Mouse (Mus musculus) midbrain, embryonic 12.5 days (tissue): ENCODE data around the gene Shroom3. TPM values are rescaled to one million over a fixed set of nuclear protein-coding genes. Genes with fewer than 3 reads are reported as not detected.

Source experiments
- ATAC-seq: fragments of 200-750 bp; cut with Nextera tagmentation; 2 replicates; pipeline ENCODE4 v1.8.0; 2017; ENCODE audit warnings: low read depth, moderate TSS enrichment, moderate library complexity; ENCODE audit not compliant: low FRiP score
- H3K27ac ChIP-seq: fragments of 300-500 bp; sonication (generic); replicated peaks from 2 replicates; pipeline ENCODE4 v1.5.1; 2016; ENCODE audit warnings: mild to moderate bottlenecking
- H3K27me3 ChIP-seq: fragments of 300-500 bp; sonication (generic); 2 replicates; pipeline ENCODE4 v1.6.1; 2016; ENCODE audit warnings: mild to moderate bottlenecking
- H3K36me3 ChIP-seq: fragments of 300-500 bp; sonication (generic); 2 replicates; pipeline ENCODE4 v1.6.1; 2016
- H3K4me1 ChIP-seq: fragments of 300-500 bp; sonication (generic); 2 replicates; pipeline ENCODE4 v1.6.1; 2016
- H3K4me2 ChIP-seq: fragments of 300-500 bp; sonication (generic); replicated peaks from 2 replicates; pipeline ENCODE4 v1.6.1; 2016; ENCODE audit warnings: mild to moderate bottlenecking, moderate library complexity
- H3K4me3 ChIP-seq: fragments of 300-500 bp; sonication (generic); 2 replicates; pipeline ENCODE4 v1.5.1; 2016; ENCODE audit warnings: mild to moderate bottlenecking
- H3K9ac ChIP-seq: fragments of 300-500 bp; sonication (generic); replicated peaks from 2 replicates; pipeline ENCODE4 v1.6.1; 2016; ENCODE audit warnings: mild to moderate bottlenecking, moderate library complexity
- H3K9me3 ChIP-seq: fragments of 300-500 bp; sonication (generic); 2 replicates; pipeline ENCODE4 v1.6.1; 2016; ENCODE audit warnings: mild to moderate bottlenecking
- WGBS: fragments of 180-500 bp; shearing (Covaris S2); methylation state at CpG from one replicate; pipeline ENCODE4 v1.1.7; 2016; 5-methylcytosine and 5-hydroxymethylcytosine counted together
- polyA plus RNA-seq: library from polyadenylated mRNA; unstranded; fragments of >200 nt; fragmentation: Nextera tagmentation; extraction: Ambion mirVana; gene quantifications from 2 replicates; pipeline ENCODE4 v1.2.1, GENCODE M21; 2016

Shroom3 gene
- polyA plus RNA-seq, 1 experiment from 2014 or later, result 6.1 TPM

GRCm38 (mm10) chr5:92682621-92683348 lies 450 bp upstream of the Shroom3 start:
- Histone ChIP-seq H3K4me3 (peak overlapping the region; percentile 57), H3K27ac (peak overlapping the region; percentile 65), H3K4me1 (peaks cover 9% of the 10 kb centered on the region), H3K9me3 (no peaks in the 10 kb centered on the region), H3K9ac (peak overlapping the region; percentile 65), H3K4me2 (peak overlapping the region; percentile 88), H3K36me3 (no peaks in the 10 kb centered on the region), H3K27me3 (no peaks in the 10 kb centered on the region)
- ATAC-seq, result peak; percentile 27
- WGBS, result under 1% methylated on average over 38 of the region's 39 CpGs

DNA sequence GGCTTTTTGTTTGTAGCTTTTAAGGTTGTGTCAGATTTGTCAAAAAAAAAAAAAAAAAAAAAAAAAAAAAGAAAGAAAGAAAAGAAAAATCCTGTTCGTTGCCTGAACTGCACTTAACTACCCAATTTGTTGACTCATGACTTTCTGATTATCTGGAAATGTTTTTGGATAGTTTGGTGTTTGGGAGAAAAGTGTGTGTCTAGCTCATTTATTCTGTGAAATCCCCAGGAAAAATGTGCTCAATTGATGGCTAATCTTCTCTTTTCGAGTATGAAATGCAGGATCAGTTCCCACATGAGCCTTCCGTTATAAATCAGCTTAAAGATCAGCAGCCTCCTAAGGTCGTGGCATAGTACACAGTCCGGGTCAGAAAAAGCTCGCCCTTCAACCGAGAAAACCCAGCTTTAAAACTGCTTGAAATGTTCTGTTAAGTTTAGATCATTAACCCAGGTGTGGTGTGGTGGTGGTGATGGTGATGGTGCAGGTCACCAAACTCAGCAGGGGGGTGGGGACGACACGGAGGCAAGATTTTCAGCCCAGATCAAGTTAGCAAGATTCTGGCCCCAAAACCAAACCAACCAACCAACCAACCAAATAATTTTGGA lies 738 bp downstream of the Shroom3 start:
- Histone ChIP-seq H3K36me3 (no peaks in the 10 kb centered on the region), H3K9me3 (no peaks in the 10 kb centered on the region), H3K4me3 (peak overlapping the region; percentile 57), H3K4me2 (peak overlapping the region; percentile 88), H3K27me3 (no peaks in the 10 kb centered on the region), H3K9ac (no peak overlapping the region), H3K27ac (no peak overlapping the region), H3K4me1 (peaks cover 9% of the 10 kb centered on the region)
- 7% methylated on average over 9 of the region's 9 CpGs for WGBS
- ATAC-seq, result no peak

GRCm38 (mm10) chr5:92684715-92685460 lies 1.7 kb downstream of the Shroom3 start:
- WGBS, result 82% methylated on average over 16 of the region's 16 CpGs
- Histone ChIP-seq H3K4me2 (no peak overlapping the region), H3K4me1 (peaks cover 9% of the 10 kb centered on the region), H3K27ac (no peak overlapping the region), H3K27me3 (no peaks in the 10 kb centered on the region), H3K4me3 (no peak overlapping the region), H3K36me3 (no peaks in the 10 kb centered on the region), H3K9ac (no peak overlapping the region), H3K9me3 (no peaks in the 10 kb centered on the region)
- ATAC-seq, result no peak

GRCm38 (mm10) chr5:92688124-92688523 lies 4.9 kb downstream of the Shroom3 start:
- no peak overlapping the region for H3K27ac ChIP-seq
- no peaks in the 10 kb centered on the region for H3K27me3 ChIP-seq
- 84% methylated on average over 5 of the region's 5 CpGs for WGBS
- no peaks in the 10 kb centered on the region for H3K9me3 ChIP-seq
- H3K4me1 ChIP-seq, result no peaks in the 10 kb centered on the region; the same call in 1 of the 2 replicates
- H3K36me3 ChIP-seq, result no peaks in the 10 kb centered on the region
- no peak overlapping the region for H3K4me2 ChIP-seq
- H3K4me3 ChIP-seq, result no peak overlapping the region
- ATAC-seq, result no peak
- no peak overlapping the region for H3K9ac ChIP-seq

DNA sequence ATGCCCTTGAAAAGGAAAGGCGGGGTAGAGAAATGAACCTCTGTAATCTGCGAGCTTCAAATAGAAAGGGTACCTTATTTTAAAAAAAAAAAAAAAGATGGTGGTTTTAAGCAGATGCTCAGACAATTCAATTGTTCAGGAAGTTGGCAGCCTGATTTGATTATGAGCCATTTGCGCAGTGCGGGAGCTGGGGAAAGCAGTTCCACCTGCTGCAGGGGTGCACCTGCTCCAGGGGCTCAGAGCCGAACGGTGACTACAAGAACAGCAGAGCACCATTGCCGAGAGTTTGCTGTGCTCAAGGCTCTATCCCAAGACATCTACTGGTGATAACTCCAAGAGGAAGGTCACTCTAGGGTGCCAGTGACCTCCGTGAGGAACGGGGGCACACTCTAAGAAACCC lies 5.3 kb downstream of the Shroom3 start:
- 91% methylated on average over 9 of the region's 9 CpGs for WGBS
- Histone ChIP-seq H3K36me3 (no peaks in the 10 kb centered on the region), H3K4me3 (no peak overlapping the region), H3K4me2 (no peak overlapping the region), H3K27ac (no peak overlapping the region), H3K9ac (no peak overlapping the region), H3K9me3 (no peaks in the 10 kb centered on the region), H3K27me3 (no peaks in the 10 kb centered on the region), H3K4me1 (no peaks in the 10 kb centered on the region; the same call in 1 of the 2 replicates)
- ATAC-seq, result no peak

- H3K4me3 ChIP-seq, result no peak overlapping the region
- WGBS, result 76% methylated on average over 16 of the region's 16 CpGs
- H3K9me3 ChIP-seq, result no peaks in the 10 kb centered on the region
- no peaks in the 10 kb centered on the region for H3K36me3 ChIP-seq
- H3K4me1 ChIP-seq, result peaks cover 4% of the 10 kb centered on the region; the same call in 1 of the 2 replicates
- H3K9ac ChIP-seq, result no peak overlapping the region
- no peak overlapping the region for H3K4me2 ChIP-seq
- no peak for ATAC-seq
- no peaks in the 10 kb centered on the region for H3K27me3 ChIP-seq
- no peak overlapping the region for H3K27ac ChIP-seq
These were observed 9.2 kb downstream of the Shroom3 start for GRCm38 (mm10) chr5:92692206-92693007.

DNA sequence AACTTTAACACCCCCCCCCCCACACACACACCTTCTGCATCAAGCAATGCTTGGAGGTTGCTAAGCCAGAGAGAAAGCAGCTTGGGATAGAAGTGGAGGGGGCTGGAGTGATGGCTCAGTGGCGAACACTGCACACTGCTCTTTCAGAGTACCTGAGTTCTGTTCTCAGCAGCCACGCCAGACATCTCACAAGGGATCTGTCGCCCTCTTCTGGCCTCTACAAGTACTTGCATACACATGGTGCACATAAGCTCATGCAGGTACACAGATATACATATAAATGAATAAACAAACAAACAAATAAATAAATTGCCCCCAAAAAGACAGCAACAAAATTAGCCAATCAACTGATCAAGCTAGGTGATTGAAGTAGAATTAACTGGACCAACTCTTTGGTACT lies 10.5 kb downstream of the Shroom3 start:
- Histone ChIP-seq H3K36me3 (no peaks in the 10 kb centered on the region), H3K4me3 (no peak overlapping the region), H3K4me1 (peaks cover 14% of the 10 kb centered on the region), H3K9ac (no peak overlapping the region), H3K27me3 (no peaks in the 10 kb centered on the region), H3K4me2 (no peak overlapping the region), H3K9me3 (no peaks in the 10 kb centered on the region), H3K27ac (no peak overlapping the region)
- no peak for ATAC-seq
- 88% methylated on average over 3 of the region's 3 CpGs for WGBS

DNA sequence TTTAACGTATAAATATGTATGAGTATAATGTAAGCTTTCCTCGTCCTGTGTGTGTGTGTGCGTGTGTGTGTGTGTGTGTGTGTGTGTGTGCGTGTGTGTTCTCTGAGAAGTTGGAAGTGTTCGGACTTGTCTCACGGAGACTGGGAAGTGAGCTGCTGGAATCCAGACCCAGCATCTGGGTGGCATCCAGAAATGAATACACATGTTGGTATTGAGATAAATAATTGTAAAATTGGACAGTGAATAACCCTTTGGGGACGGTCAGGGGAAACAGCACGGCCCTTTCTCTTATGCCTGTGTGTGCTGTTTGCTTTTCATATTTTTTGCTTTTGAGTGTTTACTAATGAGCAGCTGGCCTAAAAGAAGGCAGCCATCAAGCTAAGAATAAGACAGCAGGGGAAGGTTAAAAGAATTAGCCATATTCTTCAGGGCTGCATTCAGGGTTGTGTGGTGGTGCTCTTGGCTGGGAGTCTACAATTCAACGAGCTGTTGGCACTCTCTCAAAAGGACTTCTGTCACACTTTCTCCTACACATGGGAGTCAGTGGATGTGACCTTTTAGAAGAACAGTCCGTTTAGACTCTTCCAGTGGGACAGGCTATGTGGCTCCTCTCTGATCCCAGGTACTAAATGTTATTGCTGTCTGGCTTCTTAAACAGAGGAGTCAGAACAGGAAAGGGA lies 11.2 kb downstream of the Shroom3 start:
- Histone ChIP-seq H3K9ac (no peak overlapping the region), H3K27ac (no peak overlapping the region), H3K27me3 (no peaks in the 10 kb centered on the region), H3K9me3 (no peaks in the 10 kb centered on the region), H3K36me3 (no peaks in the 10 kb centered on the region), H3K4me1 (peaks cover 21% of the 10 kb centered on the region), H3K4me3 (no peak overlapping the region), H3K4me2 (no peak overlapping the region)
- 80% methylated on average over 10 of the region's 10 CpGs for WGBS
- ATAC-seq, result no peak

GRCm38 (mm10) chr5:92698131-92698836 lies 15.0 kb downstream of the Shroom3 start:
- H3K36me3 ChIP-seq, result no peaks in the 10 kb centered on the region
- H3K4me3 ChIP-seq, result peak overlapping the region; percentile 36
- WGBS, result under 1% methylated on average over 15 of the region's 15 CpGs
- H3K9ac ChIP-seq, result peak overlapping the region; percentile 48
- H3K4me2 ChIP-seq, result peak overlapping the region; percentile 57
- no peaks in the 10 kb centered on the region for H3K27me3 ChIP-seq
- H3K4me1 ChIP-seq, result peaks cover 25% of the 10 kb centered on the region
- H3K9me3 ChIP-seq, result no peaks in the 10 kb centered on the region
- H3K27ac ChIP-seq, result peak overlapping the region; percentile 68
- peak; percentile 68 for ATAC-seq

DNA sequence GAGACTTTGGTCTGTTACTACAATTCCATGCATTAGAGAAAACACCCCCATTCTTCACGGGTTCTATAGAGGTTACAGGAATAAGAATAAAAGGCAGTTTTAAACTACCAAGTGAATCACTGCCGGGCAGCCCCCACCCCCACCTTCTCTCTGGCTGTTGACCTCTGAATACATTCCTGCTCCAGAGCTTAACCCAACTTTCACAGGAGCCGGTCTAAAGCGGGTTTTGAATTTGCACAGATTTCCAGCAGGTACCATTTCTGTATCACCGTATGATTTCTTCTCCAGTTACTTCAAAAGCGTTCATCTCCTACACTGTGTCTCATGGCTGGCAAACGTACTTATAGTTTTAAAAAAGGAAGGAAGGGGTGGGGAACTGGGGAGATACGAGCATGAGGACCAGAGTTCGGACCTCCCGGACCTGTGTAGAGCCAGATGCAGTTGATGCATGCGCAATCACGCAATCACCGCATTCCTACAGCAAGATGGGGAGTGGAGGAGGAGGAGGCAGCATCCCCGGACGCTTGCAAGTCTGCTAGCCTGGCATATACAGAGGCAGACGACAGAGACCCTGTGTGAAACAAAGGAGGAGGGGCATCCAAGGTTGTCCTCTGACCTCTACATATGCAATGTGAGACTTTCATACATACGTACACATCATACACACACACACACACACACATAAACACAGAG lies 15.7 kb downstream of the Shroom3 start:
- Histone ChIP-seq H3K27me3 (no peaks in the 10 kb centered on the region), H3K4me2 (peak overlapping the region; percentile 57), H3K27ac (peak overlapping the region; percentile 68), H3K9ac (peak overlapping the region; percentile 48), H3K4me3 (peak overlapping the region; percentile 36), H3K9me3 (no peaks in the 10 kb centered on the region), H3K4me1 (peaks cover 25% of the 10 kb centered on the region), H3K36me3 (no peaks in the 10 kb centered on the region)
- WGBS, result 6% methylated on average over 17 of the region's 17 CpGs
- peak; percentile 74 for ATAC-seq
